Mouse (Mus musculus): Measurements from ENCODE around the gene Ctla4. TPM values are rescaled to one million over a fixed set of nuclear protein-coding genes. Genes with fewer than 3 reads are reported as not detected.

The Ctla4 gene
- polyA plus RNA-seq, 1 experiment from 2014 or later: not detected

DNA sequence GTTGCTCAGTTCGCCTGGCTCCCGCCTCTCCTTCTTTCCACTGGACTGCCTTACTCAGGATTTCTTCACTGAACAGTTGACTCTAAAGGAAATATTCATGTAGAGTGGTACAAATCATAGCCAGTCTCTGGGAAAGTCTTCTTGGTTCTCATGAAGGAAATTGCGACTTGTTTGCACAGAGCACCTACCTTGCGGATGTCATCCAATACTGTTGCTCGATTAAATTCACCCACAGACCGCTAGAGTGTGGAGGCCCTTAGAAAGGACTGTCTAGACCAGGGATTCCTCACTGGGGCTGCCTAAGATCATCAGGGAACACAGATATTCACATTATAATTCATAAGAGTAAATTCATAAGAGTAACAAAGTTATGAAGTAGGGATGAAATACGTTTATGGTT lies 66.9 kb downstream of the Ctla4 start:
- H3K27me3 ChIP-seq (ENCODE audit: insufficient read depth, low read length): no peaks in the 10 kb centered on the region
- ATAC-seq (ENCODE audit: insufficient read depth): no peak
- H3K4me1 ChIP-seq (ENCODE audit: insufficient read depth): no peaks in the 10 kb centered on the region
- no peaks in the 10 kb centered on the region for H3K9me3 ChIP-seq (ENCODE audit: low read depth, low read length)
- WGBS: 86% methylated on average over 7 of the region's 7 CpGs
- no peak overlapping the region for H3K4me2 ChIP-seq
- no peaks in the 10 kb centered on the region for H3K36me3 ChIP-seq (ENCODE audit: insufficient read depth)
- DNase-seq: no peak
- H3K27ac ChIP-seq (ENCODE audit: low read depth): no peak overlapping the region
- no peak for TF ChIP-seq CTCF (IDR thresholded peaks at IDR 0.05; ENCODE audit: low read depth)
- H3K4me3 ChIP-seq (ENCODE audit: low read depth, low read length): no peak overlapping the region
- H3K9ac ChIP-seq: no peak overlapping the region

DNA sequence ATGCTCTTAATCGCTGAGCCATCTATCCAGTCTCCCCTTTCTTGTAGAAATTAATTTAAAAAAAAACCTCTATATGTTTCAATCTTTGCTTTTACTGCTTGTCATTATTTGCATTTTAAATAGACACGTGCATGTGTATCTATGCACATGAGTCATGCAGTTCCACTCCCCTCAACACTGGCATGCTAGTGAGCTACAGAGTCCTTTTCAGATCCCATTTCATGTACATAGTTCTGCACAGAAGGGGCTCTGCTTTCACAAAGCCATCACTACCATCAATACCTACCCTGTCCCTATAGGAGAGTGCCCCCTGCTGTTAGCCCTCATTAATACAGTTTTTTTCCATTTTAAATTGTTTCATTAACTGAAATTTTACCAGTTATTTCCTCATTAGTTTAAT lies 68.0 kb downstream of the Ctla4 start:
- TF ChIP-seq CTCF (IDR thresholded peaks at IDR 0.05; ENCODE audit: low read depth): peak; percentile 67
- Histone ChIP-seq H3K36me3 (ENCODE audit: insufficient read depth) (no peaks in the 10 kb centered on the region), H3K4me2 (no peak overlapping the region), H3K9ac (no peak overlapping the region), H3K9me3 (ENCODE audit: low read depth, low read length) (no peaks in the 10 kb centered on the region), H3K4me3 (ENCODE audit: low read depth, low read length) (no peak overlapping the region), H3K27me3 (ENCODE audit: insufficient read depth, low read length) (no peaks in the 10 kb centered on the region), H3K4me1 (ENCODE audit: insufficient read depth) (no peaks in the 10 kb centered on the region), H3K27ac (ENCODE audit: low read depth) (no peak overlapping the region)
- no peak for ATAC-seq (ENCODE audit: insufficient read depth)
- peak; percentile 52 for DNase-seq
- WGBS: 61% methylated on average over 2 of the region's 2 CpGs

DNA sequence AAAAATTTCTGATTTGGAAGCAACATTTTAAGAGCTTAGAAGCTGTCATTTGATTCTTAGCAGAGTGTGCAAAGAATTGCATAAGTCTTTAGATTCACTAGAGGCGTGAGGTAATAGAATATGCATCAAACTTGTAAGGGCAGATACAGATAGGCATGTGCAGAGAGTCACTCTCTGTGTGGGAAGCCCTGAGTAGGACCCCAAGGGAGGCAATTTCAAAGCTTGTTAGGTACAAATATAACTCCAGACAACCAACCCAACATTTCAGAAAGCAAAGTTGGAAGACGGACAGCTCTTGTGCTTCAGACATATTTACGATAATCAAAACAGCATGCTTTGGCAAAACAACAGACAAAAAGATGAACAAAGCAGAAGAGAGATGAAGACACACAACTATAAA lies 68.4 kb downstream of the Ctla4 start:
- no peak overlapping the region for H3K9ac ChIP-seq
- H3K4me1 ChIP-seq (ENCODE audit: insufficient read depth): no peaks in the 10 kb centered on the region
- H3K36me3 ChIP-seq (ENCODE audit: insufficient read depth): no peaks in the 10 kb centered on the region
- DNase-seq (no peak), ATAC-seq (ENCODE audit: insufficient read depth) (no peak)
- no peak for TF ChIP-seq CTCF (IDR thresholded peaks at IDR 0.05; ENCODE audit: low read depth)
- H3K4me3 ChIP-seq (ENCODE audit: low read depth, low read length): no peak overlapping the region
- H3K27me3 ChIP-seq (ENCODE audit: insufficient read depth, low read length): no peaks in the 10 kb centered on the region
- H3K9me3 ChIP-seq (ENCODE audit: low read depth, low read length): no peaks in the 10 kb centered on the region
- H3K27ac ChIP-seq (ENCODE audit: low read depth): no peak overlapping the region
- WGBS: 86% methylated on average over 3 of the region's 3 CpGs
- H3K4me2 ChIP-seq: no peak overlapping the region

DNA sequence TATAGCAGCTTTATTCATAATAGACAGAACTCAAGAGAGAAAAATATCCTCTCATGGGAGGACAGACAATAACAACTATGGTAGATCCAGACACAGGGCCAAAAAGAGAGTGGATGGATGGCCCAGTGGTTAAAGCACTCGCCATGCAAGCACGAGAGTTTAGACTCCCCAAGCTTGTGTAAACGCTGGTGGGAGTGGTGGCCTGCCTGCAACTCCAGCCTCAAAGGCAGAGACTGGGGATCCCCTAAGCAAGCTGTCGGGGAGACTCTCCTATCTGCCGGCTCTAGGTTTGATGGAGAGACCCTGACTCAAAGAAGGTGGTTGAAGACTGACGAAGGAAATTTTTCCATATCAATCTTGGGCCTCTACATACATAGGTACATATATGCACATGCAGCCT lies 69.4 kb downstream of the Ctla4 start:
- Histone ChIP-seq H3K27me3 (ENCODE audit: insufficient read depth, low read length) (no peaks in the 10 kb centered on the region), H3K9me3 (ENCODE audit: low read depth, low read length) (no peaks in the 10 kb centered on the region), H3K4me1 (ENCODE audit: insufficient read depth) (no peaks in the 10 kb centered on the region), H3K27ac (ENCODE audit: low read depth) (no peak overlapping the region), H3K9ac (no peak overlapping the region), H3K4me2 (no peak overlapping the region), H3K4me3 (ENCODE audit: low read depth, low read length) (no peak overlapping the region), H3K36me3 (ENCODE audit: insufficient read depth) (no peaks in the 10 kb centered on the region)
- TF ChIP-seq CTCF (IDR thresholded peaks at IDR 0.05; ENCODE audit: low read depth): no peak
- WGBS: 77% methylated on average over 6 of the region's 6 CpGs
- ATAC-seq (ENCODE audit: insufficient read depth): no peak
- no peak for DNase-seq

DNA sequence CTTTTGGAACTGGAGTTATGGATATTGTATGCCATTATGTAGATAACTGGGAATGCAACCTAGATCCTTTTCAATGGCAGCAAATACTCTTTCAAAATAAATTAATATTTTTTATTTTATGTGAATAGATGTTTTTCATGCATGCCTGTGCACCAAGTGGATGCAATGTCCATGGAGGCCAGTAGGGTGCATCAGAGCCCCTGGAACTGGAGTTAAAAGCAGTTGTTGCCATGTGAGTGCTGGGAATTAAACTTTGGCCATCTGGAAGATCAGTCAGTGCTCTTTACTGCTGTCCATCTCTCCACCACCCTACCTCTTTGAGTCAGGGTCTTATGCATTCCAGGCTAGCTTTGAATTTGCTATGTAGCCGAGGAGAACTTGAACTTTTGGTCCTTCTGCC lies 71.5 kb downstream of the Ctla4 start:
- no peaks in the 10 kb centered on the region for H3K9me3 ChIP-seq (ENCODE audit: low read depth, low read length)
- H3K4me3 ChIP-seq (ENCODE audit: low read depth, low read length): no peak overlapping the region
- 88% methylated on average over 1 of the region's 1 CpGs for WGBS
- ATAC-seq (ENCODE audit: insufficient read depth) (no peak), DNase-seq (no peak)
- H3K4me2 ChIP-seq: no peak overlapping the region
- no peaks in the 10 kb centered on the region for H3K27me3 ChIP-seq (ENCODE audit: insufficient read depth, low read length)
- H3K4me1 ChIP-seq (ENCODE audit: insufficient read depth): no peaks in the 10 kb centered on the region
- 0 out of 2 replicates have a peak, but pooled peaks have one; percentile 28 for TF ChIP-seq CTCF (IDR thresholded peaks at IDR 0.05; ENCODE audit: low read depth)
- no peak overlapping the region for H3K27ac ChIP-seq (ENCODE audit: low read depth)
- H3K36me3 ChIP-seq (ENCODE audit: insufficient read depth): no peaks in the 10 kb centered on the region
- H3K9ac ChIP-seq: no peak overlapping the region

DNA sequence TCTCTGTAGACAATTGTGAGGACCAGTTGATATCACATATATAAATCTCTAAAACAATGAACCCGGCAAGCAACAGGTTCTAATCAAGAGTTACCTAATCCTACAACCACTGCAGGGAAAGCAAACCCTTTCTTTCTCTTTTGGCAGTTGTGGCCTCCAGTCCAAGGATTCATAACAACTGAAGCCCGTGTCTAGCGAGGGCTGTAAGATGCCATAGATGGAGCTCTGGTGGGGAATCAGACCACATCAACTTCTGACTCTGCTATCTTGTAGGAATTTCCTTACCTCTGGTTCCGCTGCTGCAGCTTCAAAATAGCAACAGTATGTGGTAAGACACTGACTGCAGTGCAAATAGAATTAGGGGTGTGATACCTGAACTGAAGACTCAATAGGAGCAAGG lies 72.4 kb downstream of the Ctla4 start:
- Histone ChIP-seq H3K27me3 (ENCODE audit: insufficient read depth, low read length) (no peaks in the 10 kb centered on the region), H3K4me3 (ENCODE audit: low read depth, low read length) (no peak overlapping the region), H3K4me1 (ENCODE audit: insufficient read depth) (no peaks in the 10 kb centered on the region), H3K9me3 (ENCODE audit: low read depth, low read length) (no peaks in the 10 kb centered on the region), H3K9ac (no peak overlapping the region), H3K27ac (ENCODE audit: low read depth) (no peak overlapping the region), H3K4me2 (no peak overlapping the region), H3K36me3 (ENCODE audit: insufficient read depth) (no peaks in the 10 kb centered on the region)
- WGBS: 73% methylated on average over 4 of the region's 4 CpGs
- no peak for DNase-seq
- ATAC-seq (ENCODE audit: insufficient read depth): no peak
- TF ChIP-seq CTCF (IDR thresholded peaks at IDR 0.05; ENCODE audit: low read depth): no peak

DNA sequence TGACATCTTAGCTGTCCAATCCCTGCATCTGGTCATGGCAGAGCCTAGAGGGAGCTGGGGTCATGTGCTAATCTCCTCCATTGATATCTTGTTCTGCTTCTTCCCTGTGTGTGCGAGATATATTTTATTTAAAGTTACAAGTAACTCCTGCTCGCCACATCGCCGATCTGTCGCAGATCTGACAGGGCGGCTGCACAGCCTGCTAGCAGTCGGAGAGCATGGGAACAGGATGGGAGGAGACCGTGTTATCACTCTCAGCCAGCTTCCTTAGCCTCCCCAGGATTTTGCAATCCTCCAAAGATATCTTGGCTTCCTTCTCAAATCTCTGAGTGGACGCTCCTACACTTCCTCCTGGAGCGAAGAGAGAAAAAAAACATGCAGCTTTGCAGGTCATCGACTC lies 73.7 kb downstream of the Ctla4 start:
- peak; percentile 51 for DNase-seq
- Histone ChIP-seq H3K4me1 (ENCODE audit: insufficient read depth) (no peaks in the 10 kb centered on the region), H3K9ac (no peak overlapping the region; the same call in 1 of the 2 replicates), H3K36me3 (ENCODE audit: insufficient read depth) (no peaks in the 10 kb centered on the region), H3K9me3 (ENCODE audit: low read depth, low read length) (no peaks in the 10 kb centered on the region), H3K4me2 (peak overlapping the region; percentile 43), H3K27me3 (ENCODE audit: insufficient read depth, low read length) (no peaks in the 10 kb centered on the region), H3K27ac (ENCODE audit: low read depth) (no peak overlapping the region), H3K4me3 (ENCODE audit: low read depth, low read length) (no peak overlapping the region; the same call in 1 of the 2 replicates)
- 35% methylated on average over 11 of the region's 11 CpGs for WGBS
- TF ChIP-seq CTCF (IDR thresholded peaks at IDR 0.05; ENCODE audit: low read depth): no peak
- peak; percentile 66; the same call in 1 of the 2 replicates for ATAC-seq (ENCODE audit: insufficient read depth)

DNA sequence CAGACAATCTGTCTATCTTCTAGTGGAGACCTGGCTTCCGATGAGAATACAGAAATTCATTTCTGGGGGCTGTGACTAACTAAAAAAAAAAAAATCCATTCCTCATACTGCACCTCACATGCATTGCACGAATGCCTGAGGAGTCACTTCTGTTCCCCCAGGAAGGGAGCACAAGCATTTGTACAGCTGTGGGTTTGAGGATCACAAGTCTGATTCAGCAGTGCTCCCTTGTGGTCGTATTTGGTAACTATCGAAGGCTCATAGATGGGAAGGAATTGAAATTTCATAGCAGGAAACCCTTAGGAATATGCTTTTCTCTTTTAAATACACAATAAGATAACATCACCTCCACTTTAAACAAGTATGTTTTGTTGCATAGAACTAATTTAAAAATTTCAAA lies 74.3 kb downstream of the Ctla4 start:
- Histone ChIP-seq H3K27ac (ENCODE audit: low read depth) (no peak overlapping the region), H3K9ac (no peak overlapping the region), H3K36me3 (ENCODE audit: insufficient read depth) (no peaks in the 10 kb centered on the region), H3K4me1 (ENCODE audit: insufficient read depth) (no peaks in the 10 kb centered on the region), H3K4me3 (ENCODE audit: low read depth, low read length) (no peak overlapping the region), H3K27me3 (ENCODE audit: insufficient read depth, low read length) (no peaks in the 10 kb centered on the region), H3K4me2 (peak overlapping the region; percentile 43; the same call in 1 of the 2 replicates), H3K9me3 (ENCODE audit: low read depth, low read length) (no peaks in the 10 kb centered on the region)
- peak; percentile 74; the same call in 1 of the 2 replicates for ATAC-seq (ENCODE audit: insufficient read depth)
- WGBS: 18% methylated on average over 4 of the region's 4 CpGs
- peak; percentile 81 for TF ChIP-seq CTCF (IDR thresholded peaks at IDR 0.05; ENCODE audit: low read depth)
- DNase-seq: peak; percentile 90

Measured in lung, embryonic 14.5 days (tissue).